Mouse (Mus musculus) cerebellum, adult 2 months (tissue): Measurements from ENCODE around the gene Ddr2. TPM values are rescaled to one million over a fixed set of nuclear protein-coding genes. Genes with fewer than 3 reads are reported as not detected.
"Not testable (repeated sequence)": the region's sequence is repeated elsewhere in the genome, so short reads cannot be mapped to it uniquely, and the experiment has no call there.

Source experiments
- DNase-seq, 2 experiments: peaks; one replicate each; pipeline ENCODE4 v3.0.0; 2021
- H3K27ac ChIP-seq: fragments of 200-500 bp; 2 replicates; pipeline ENCODE4 v1.5.1; 2012; ENCODE audit warnings: low read length, control low read depth, inconsistent platforms; ENCODE audit not compliant: insufficient read depth
- H3K27me3 ChIP-seq: fragments of 200-500 bp; 2 replicates; pipeline ENCODE4 v1.6.1; 2012; ENCODE audit warnings: inconsistent platforms, mild to moderate bottlenecking, low read length, moderate library complexity; ENCODE audit not compliant: control insufficient read depth, insufficient read depth
- H3K4me1 ChIP-seq: fragments of 200-500 bp; 2 replicates; pipeline ENCODE4 v1.6.1; 2011; ENCODE audit warnings: low read length; ENCODE audit not compliant: control insufficient read depth, insufficient read depth
- H3K4me3 ChIP-seq: fragments of 200-500 bp; replicated peaks from 2 replicates; pipeline ENCODE3; 2011; ENCODE audit warnings: mild to moderate bottlenecking, low read depth, low read length, control low read depth; ENCODE audit not compliant: insufficient read depth
- CTCF ChIP-seq: fragments of 200-500 bp; IDR thresholded peaks from 2 replicates; pipeline ENCODE4 v1.5.1; 2011; ENCODE audit warnings: low read depth, mild to moderate bottlenecking, control low read depth, low read length, moderate library complexity, borderline replicate concordance; ENCODE audit not compliant: insufficient read depth
- POLR2A ChIP-seq: fragments of 200-500 bp; IDR thresholded peaks from 2 replicates; pipeline ENCODE4 v1.6.1; 2011; ENCODE audit warnings: low read length, control low read depth, borderline replicate concordance; ENCODE audit not compliant: insufficient read depth
- WGBS: fragments of 180-500 bp; shearing (Covaris S2); methylation state at CpG from one replicate; pipeline ENCODE4 v1.1.7; 2018; 5-methylcytosine and 5-hydroxymethylcytosine counted together
- polyA plus RNA-seq: library from polyadenylated mRNA; depleted of rRNA; stranded (reverse); fragments of >200 nt; gene quantifications from 2 replicates; pipeline ENCODE4 v1.2.3, GENCODE M21; 2012

Ddr2 gene
- polyA plus RNA-seq, 1 experiment, result 2.1 TPM

DNA sequence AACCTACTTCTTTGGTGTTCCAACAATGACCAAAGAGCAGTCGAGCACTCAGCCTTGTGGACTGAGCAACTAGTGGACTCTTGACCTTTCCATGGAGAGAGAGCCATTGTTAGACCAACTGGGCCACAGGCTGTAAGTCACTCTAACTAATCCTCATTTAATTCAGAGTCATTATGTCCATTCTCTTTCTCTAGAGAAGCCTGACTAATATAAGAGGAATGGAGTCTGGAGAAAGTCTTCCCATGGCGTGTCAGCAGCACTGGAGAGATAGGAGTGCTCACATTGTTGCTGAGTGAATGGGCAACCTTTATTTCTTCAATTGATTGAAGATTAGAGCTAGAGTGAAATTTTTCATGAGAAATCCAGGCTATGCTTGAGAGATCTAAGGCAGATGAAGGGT, 14.1 kb upstream of the Ddr2 start:
- TF ChIP-seq POLR2A (no peak), CTCF (no peak)
- no peaks in the 10 kb centered on the region for H3K27me3 ChIP-seq

DNA sequence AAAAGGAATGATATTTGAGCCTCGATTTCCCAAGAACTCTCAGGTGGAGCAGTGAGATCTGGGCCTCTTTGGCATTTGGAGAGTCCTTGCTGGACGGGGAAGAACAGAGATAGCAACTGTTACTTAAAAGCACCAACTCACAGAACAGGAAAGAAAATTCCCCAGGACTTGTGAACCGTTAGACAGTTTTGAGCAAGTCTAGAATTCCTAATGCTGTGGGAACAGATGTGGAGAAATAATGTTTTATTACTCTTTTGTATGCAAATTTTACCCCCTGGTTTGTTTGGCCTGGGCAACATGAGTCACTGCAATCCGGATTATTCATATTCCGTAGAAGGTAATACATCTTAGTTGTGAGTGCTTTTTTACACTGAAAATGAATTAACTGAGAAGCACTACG, 3.1 kb upstream of the Ddr2 start:
- Histone ChIP-seq H3K27ac (no peak overlapping the region), H3K4me3 (no peak overlapping the region), H3K4me1 (peaks cover 6% of the 10 kb centered on the region; the same call in 1 of the 2 replicates), H3K27me3 (no peaks in the 10 kb centered on the region; the same call in 1 of the 2 replicates)
- WGBS, result 95% methylated on average over 6 of the region's 6 CpGs
- no peak for DNase-seq
- TF ChIP-seq CTCF, result no peak

More for the DNA sequence above, 14.1 kb upstream of the Ddr2 start:
- Histone ChIP-seq H3K4me1 (no peaks in the 10 kb centered on the region), H3K27ac (no peak overlapping the region), H3K4me3 (no peak overlapping the region)
- DNase-seq, result no peak
- WGBS, result 78% methylated on average over 2 of the region's 2 CpGs

- Histone ChIP-seq H3K27ac (no peak overlapping the region), H3K4me1 (peaks cover 6% of the 10 kb centered on the region; the same call in 1 of the 2 replicates), H3K27me3 (no peaks in the 10 kb centered on the region; the same call in 1 of the 2 replicates), H3K4me3 (no peak overlapping the region)
- DNase-seq, result no peak
- TF ChIP-seq POLR2A (no peak), CTCF (no peak)
- WGBS, result 65% methylated on average over 10 of the region's 10 CpGs
Observed at GRCm38 (mm10) chr1:170112261-170112660, 1.7 kb upstream of the Ddr2 start.

GRCm38 (mm10) chr1:170111651-170112226, 1.2 kb upstream of the Ddr2 start:
- no peak overlapping the region for H3K27ac ChIP-seq
- H3K27me3 ChIP-seq, result no peaks in the 10 kb centered on the region; the same call in 1 of the 2 replicates
- no peak for TF ChIP-seq CTCF
- TF ChIP-seq POLR2A, result no peak
- DNase-seq, result peak; percentile 66 to 74
- H3K4me3 ChIP-seq, result peak overlapping the region; percentile 36
- H3K4me1 ChIP-seq, result peaks cover 6% of the 10 kb centered on the region; the same call in 1 of the 2 replicates
- 13% methylated on average over 16 of the region's 16 CpGs for WGBS

DNA sequence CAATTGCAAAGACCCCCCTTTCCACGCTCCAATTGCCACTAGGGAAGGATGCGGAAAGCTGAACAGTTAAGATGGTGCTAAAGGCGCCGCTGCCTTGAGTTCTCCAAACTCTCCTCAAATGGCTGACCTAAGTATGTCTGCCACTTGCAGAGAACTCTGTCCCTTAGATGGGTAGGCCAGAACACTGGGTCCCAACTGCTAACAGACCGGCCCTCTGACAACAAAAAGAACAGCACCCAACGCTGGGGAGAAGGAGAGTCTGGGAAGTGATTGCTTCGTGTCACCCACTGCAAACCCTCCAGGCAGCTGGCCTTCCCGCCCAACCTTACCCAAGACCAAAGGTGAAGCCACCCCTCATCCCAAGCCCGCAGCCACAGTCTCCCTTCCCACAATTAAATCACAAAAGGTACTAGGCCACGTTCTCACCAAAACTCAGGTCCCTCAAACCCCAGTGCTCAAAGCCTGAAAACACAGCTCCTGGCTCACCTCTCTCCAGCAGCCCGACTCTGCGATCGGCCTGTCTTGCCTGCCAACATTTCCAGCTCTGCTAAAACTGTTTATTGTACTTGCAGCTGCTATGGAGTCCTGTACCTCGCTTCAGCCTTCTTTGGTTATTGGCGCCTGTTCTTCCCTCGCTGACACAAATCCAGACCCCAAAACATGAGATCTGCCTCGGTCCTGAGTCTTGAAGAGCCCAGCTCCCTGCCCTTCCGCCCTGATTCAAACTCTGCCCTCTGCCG, 616 bp downstream of the Ddr2 start:
- WGBS, result 54% methylated on average over 19 of the region's 19 CpGs
- Histone ChIP-seq H3K27ac (no peak overlapping the region), H3K27me3 (no peaks in the 10 kb centered on the region; the same call in 1 of the 2 replicates), H3K4me3 (peak overlapping the region; percentile 47), H3K4me1 (peaks cover 6% of the 10 kb centered on the region; the same call in 1 of the 2 replicates)
- TF ChIP-seq POLR2A (no peak), CTCF (no peak)
- peak in 1 of 2 experiments; percentile 14 for DNase-seq

DNA sequence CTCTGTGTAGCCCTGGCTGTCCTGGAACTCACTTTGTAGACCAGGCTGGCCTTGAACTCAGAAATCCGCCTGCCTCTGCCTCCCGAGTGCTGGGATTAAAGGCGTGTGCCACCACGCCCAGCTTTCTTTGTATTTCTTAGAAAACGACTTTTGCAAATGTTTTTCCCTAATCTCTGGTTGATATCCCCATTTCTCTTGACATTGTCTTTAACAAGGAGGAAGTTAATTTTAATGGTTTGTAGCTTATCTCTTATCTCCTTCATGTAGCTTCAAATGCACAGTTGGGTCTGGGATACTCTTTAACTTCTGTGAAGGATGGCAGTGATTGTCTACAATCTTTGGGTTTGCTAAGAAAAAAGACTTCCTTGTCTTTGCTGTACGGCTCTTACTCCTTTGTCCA, 7.7 kb downstream of the Ddr2 start:
- H3K27ac ChIP-seq, H3K27me3 ChIP-seq, H3K4me3 ChIP-seq, DNase-seq, H3K4me1 ChIP-seq: not testable (repeated sequence)
- WGBS, result 93% methylated on average over 6 of the region's 6 CpGs

DNA sequence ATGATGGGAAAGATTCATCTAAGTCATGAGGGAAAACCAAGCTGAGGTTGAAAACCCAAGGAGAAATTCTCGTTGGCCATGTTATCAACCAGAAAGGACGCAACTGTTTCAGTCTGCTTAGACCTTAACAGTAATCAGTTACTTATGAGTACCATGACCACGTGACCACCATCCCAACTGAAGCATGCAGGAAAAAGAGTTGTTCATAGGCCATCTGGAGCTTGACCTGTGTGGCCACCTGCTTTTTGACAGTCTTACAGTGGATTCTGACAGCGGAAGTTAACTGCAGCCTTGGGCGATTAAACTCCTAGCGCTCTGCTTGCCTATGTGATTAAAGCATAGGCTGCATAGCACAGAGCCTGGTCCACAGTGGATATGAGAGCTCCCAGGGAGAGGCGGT, 23.9 kb downstream of the Ddr2 start:
- 93% methylated on average over 7 of the region's 7 CpGs for WGBS
- no peak for TF ChIP-seq POLR2A
- no peak for TF ChIP-seq CTCF
- no peak for DNase-seq
- no peaks in the 10 kb centered on the region for H3K27me3 ChIP-seq
- H3K4me1 ChIP-seq, result no peaks in the 10 kb centered on the region
- H3K4me3 ChIP-seq, result no peak overlapping the region
- no peak overlapping the region for H3K27ac ChIP-seq

GRCm38 (mm10) chr1:170084151-170084796, 26.3 kb downstream of the Ddr2 start:
- Histone ChIP-seq H3K4me3 (no peak overlapping the region), H3K4me1 (no peaks in the 10 kb centered on the region), H3K27me3 (no peaks in the 10 kb centered on the region), H3K27ac (no peak overlapping the region)
- no peak for TF ChIP-seq CTCF
- TF ChIP-seq POLR2A, result no peak
- DNase-seq, result no peak
- WGBS, result 86% methylated on average over 12 of the region's 12 CpGs
